Mouse (Mus musculus) midbrain, postnatal 0 days (tissue): ENCODE results near the gene Slc7a1. TPM values are rescaled to one million over a fixed set of nuclear protein-coding genes. Genes with fewer than 3 reads are reported as not detected.

ENCODE experiments used
- ATAC-seq: fragments of 200-750 bp; cut with Nextera tagmentation; 2 replicates; pipeline ENCODE4 v1.8.0; 2017; ENCODE audit warnings: moderate number of reproducible peaks, mild to moderate bottlenecking, moderate TSS enrichment, moderate library complexity; ENCODE audit not compliant: low FRiP score
- DNase-seq: peaks from one replicate; pipeline ENCODE4 v3.0.0-alpha.2; 2015; ENCODE audit warnings: low spot score
- H3K27ac ChIP-seq: fragments of 300-500 bp; sonication (generic); 2 replicates; pipeline ENCODE4 v1.5.1; 2014; ENCODE audit warnings: low read depth, mild to moderate bottlenecking, low read length, mixed read lengths
- H3K27me3 ChIP-seq: fragments of 300-500 bp; sonication (generic); 2 replicates; pipeline ENCODE4 v1.6.1; 2014; ENCODE audit warnings: low read length, control low read depth, mixed read lengths; ENCODE audit not compliant: insufficient read depth
- H3K36me3 ChIP-seq: fragments of 300-500 bp; sonication (generic); 2 replicates; pipeline ENCODE4 v1.6.1; 2014; ENCODE audit warnings: low read length, control low read depth, mixed read lengths; ENCODE audit not compliant: insufficient read depth
- H3K4me1 ChIP-seq: fragments of 300-500 bp; sonication (generic); 2 replicates; pipeline ENCODE4 v1.6.1; 2014; ENCODE audit warnings: mild to moderate bottlenecking, control low read depth, antibody characterized with exemption, low read length, mixed read lengths; ENCODE audit not compliant: insufficient read depth
- H3K4me2 ChIP-seq: fragments of 300-500 bp; sonication (generic); 2 replicates; pipeline ENCODE4 v1.6.1; 2014; ENCODE audit warnings: low read depth, mild to moderate bottlenecking, low read length, mixed read lengths; ENCODE audit not compliant: poor library complexity, severe bottlenecking
- H3K4me3 ChIP-seq: fragments of 300-500 bp; sonication (generic); 2 replicates; pipeline ENCODE4 v1.5.1; 2014; ENCODE audit warnings: low read depth, mild to moderate bottlenecking, low read length, moderate library complexity
- H3K9ac ChIP-seq: fragments of 300-500 bp; sonication (generic); replicated peaks from 2 replicates; pipeline ENCODE4 v1.6.1; 2014; ENCODE audit warnings: mild to moderate bottlenecking, low read length, moderate library complexity, mixed read lengths; ENCODE audit not compliant: poor library complexity, severe bottlenecking
- H3K9me3 ChIP-seq: fragments of 300-500 bp; sonication (generic); 2 replicates; pipeline ENCODE4 v1.6.1; 2016; ENCODE audit warnings: low read length, control low read depth
- CTCF ChIP-seq: IDR thresholded peaks from 2 replicates; pipeline ENCODE4 v1.5.1; 2016; ENCODE audit warnings: antibody characterized with exemption, mild to moderate bottlenecking
- whole genome bisulfite sequencing: fragments of 180-500 bp; shearing (Covaris S2); extraction: QIAGEN DNeasy Blood & Tissue Kit; methylation state at CpG from one replicate; pipeline ENCODE4 v1.1.7; 2014; 5-methylcytosine and 5-hydroxymethylcytosine counted together
- polyA plus RNA-seq: library from polyadenylated mRNA; unstranded; fragments of >200 nt; fragmentation: Nextera tagmentation; extraction: Ambion mirVana; gene quantifications from 2 replicates; pipeline ENCODE4 v1.2.1, GENCODE M21; 2015
- total RNA-seq: library from RNA; depleted of rRNA; stranded (reverse); fragments of >200 nt; gene quantifications from 2 replicates; pipeline ENCODE4 v1.2.3, GENCODE M21; 2014

The Slc7a1 gene
- total and polyA plus RNA-seq, 2 experiments from 2014 or later = 33.8 to 49.8 TPM

- no peak overlapping the region for H3K9ac ChIP-seq
- no peaks in the 10 kb centered on the region for H3K9me3 ChIP-seq
- DNase-seq (no peak), ATAC-seq (no peak)
- no peak overlapping the region for H3K4me3 ChIP-seq
- H3K27me3 ChIP-seq = no peaks in the 10 kb centered on the region
- 91% methylated on average over 15 of the region's 15 CpGs for WGBS
- H3K36me3 ChIP-seq = 0 out of 2 replicates have a peak, but pooled peaks cover 2% of the 10 kb centered on the region
- H3K4me1 ChIP-seq = no peaks in the 10 kb centered on the region
- H3K4me2 ChIP-seq = 0 out of 2 replicates have a peak overlapping the region, but pooled peaks have one; percentile 4
- TF ChIP-seq CTCF = no peak
- no peak overlapping the region for H3K27ac ChIP-seq
Measured at GRCm38 (mm10) chr5:148389007-148389970, 10.4 kb downstream of the Slc7a1 start.

- TF ChIP-seq CTCF = no peak
- Histone ChIP-seq H3K9ac (no peak overlapping the region), H3K4me2 (no peak overlapping the region), H3K4me3 (no peak overlapping the region), H3K27me3 (no peaks in the 10 kb centered on the region), H3K36me3 (0 out of 2 replicates have a peak, but pooled peaks cover 2% of the 10 kb centered on the region), H3K9me3 (no peaks in the 10 kb centered on the region), H3K4me1 (no peaks in the 10 kb centered on the region), H3K27ac (no peak overlapping the region)
- 78% methylated on average over 18 of the region's 18 CpGs for WGBS
- DNase-seq = no peak
- ATAC-seq = no peak
Measured at GRCm38 (mm10) chr5:148388251-148389006, 11.3 kb downstream of the Slc7a1 start.

- H3K9ac ChIP-seq = no peak overlapping the region
- H3K4me1 ChIP-seq = no peaks in the 10 kb centered on the region
- ATAC-seq = no peak
- H3K4me3 ChIP-seq = no peak overlapping the region
- 0 out of 2 replicates have a peak, but pooled peaks cover 2% of the 10 kb centered on the region for H3K36me3 ChIP-seq
- no peaks in the 10 kb centered on the region for H3K27me3 ChIP-seq
- no peak overlapping the region for H3K4me2 ChIP-seq
- DNase-seq = no peak
- 91% methylated on average over 2 of the region's 2 CpGs for WGBS
- no peak overlapping the region for H3K27ac ChIP-seq
- peak; percentile 30 for TF ChIP-seq CTCF
- H3K9me3 ChIP-seq = no peaks in the 10 kb centered on the region
Measured at GRCm38 (mm10) chr5:148387820-148388219, 11.9 kb downstream of the Slc7a1 start.

- ATAC-seq = no peak
- peak; percentile 45 for TF ChIP-seq CTCF
- DNase-seq = peak; percentile 22
Measured at GRCm38 (mm10) chr5:148386471-148386870, 13.2 kb downstream of the Slc7a1 start.

GRCm38 (mm10) chr5:148384501-148385055 is 15.1 kb downstream of the Slc7a1 start:
- H3K4me1 ChIP-seq = no peaks in the 10 kb centered on the region
- DNase-seq (no peak), ATAC-seq (no peak)
- no peaks in the 10 kb centered on the region for H3K9me3 ChIP-seq
- H3K4me2 ChIP-seq = no peak overlapping the region
- no peaks in the 10 kb centered on the region for H3K27me3 ChIP-seq
- no peak for TF ChIP-seq CTCF
- WGBS = 77% methylated on average over 9 of the region's 9 CpGs
- H3K4me3 ChIP-seq = no peak overlapping the region
- H3K27ac ChIP-seq = no peak overlapping the region
- 0 out of 2 replicates have a peak, but pooled peaks cover under 1% of the 10 kb centered on the region for H3K36me3 ChIP-seq
- H3K9ac ChIP-seq = no peak overlapping the region

More at GRCm38 (mm10) chr5:148386471-148386870, 13.2 kb downstream of the Slc7a1 start:
- no peaks in the 10 kb centered on the region for H3K4me1 ChIP-seq
- no peak overlapping the region for H3K9ac ChIP-seq
- H3K9me3 ChIP-seq = no peaks in the 10 kb centered on the region
- H3K36me3 ChIP-seq = 0 out of 2 replicates have a peak, but pooled peaks cover 2% of the 10 kb centered on the region
- 84% methylated on average over 9 of the region's 9 CpGs for WGBS
- H3K27ac ChIP-seq = no peak overlapping the region
- no peaks in the 10 kb centered on the region for H3K27me3 ChIP-seq
- no peak overlapping the region for H3K4me3 ChIP-seq
- H3K4me2 ChIP-seq = no peak overlapping the region
